Mouse (Mus musculus) lung, adult 2 months (tissue): ENCODE results near the gene Eif3i. TPM values are rescaled to one million over a fixed set of nuclear protein-coding genes. Genes with fewer than 3 reads are reported as not detected.
"Not testable (repeated sequence)": the region's sequence is repeated elsewhere in the genome, so short reads cannot be mapped to it uniquely, and the experiment has no call there.

Experiments used
- DNase-seq: peaks from one replicate; pipeline ENCODE4 v3.0.0; 2022
- H3K4me1 ChIP-seq: fragments of 200-500 bp; 2 replicates; pipeline ENCODE4 v1.6.1; 2011; ENCODE audit warnings: low read length; ENCODE audit not compliant: control insufficient read depth, insufficient read depth
- H3K4me3 ChIP-seq: fragments of 200-500 bp; replicated peaks from 2 replicates; pipeline ENCODE3; 2011; ENCODE audit warnings: low read depth, mild to moderate bottlenecking, control low read depth, low read length; ENCODE audit errors: extremely low read depth
- CTCF ChIP-seq: fragments of 200-500 bp; IDR thresholded peaks from 2 replicates; pipeline ENCODE4 v1.5.1; 2011; ENCODE audit warnings: mild to moderate bottlenecking, low read length, control low read depth; ENCODE audit not compliant: insufficient read depth
- POLR2A ChIP-seq: fragments of 200-500 bp; IDR thresholded peaks from 2 replicates; pipeline ENCODE4 v1.6.1; 2011; ENCODE audit warnings: low read depth, mild to moderate bottlenecking, control low read depth, low read length, borderline replicate concordance; ENCODE audit errors: extremely low read depth
- WGBS: fragments of 180-500 bp; shearing (Covaris S2); methylation state at CpG from one replicate; pipeline ENCODE4 v1.1.7; 2018; 5-methylcytosine and 5-hydroxymethylcytosine counted together
- polyA plus RNA-seq: library from polyadenylated mRNA; depleted of rRNA; stranded (reverse); fragments of >200 nt; gene quantifications from 2 replicates; pipeline ENCODE4 v1.2.3, GENCODE M21; 2012; rRNA removed

Gene Eif3i
- polyA plus RNA-seq, 1 experiment: 197 TPM

DNA sequence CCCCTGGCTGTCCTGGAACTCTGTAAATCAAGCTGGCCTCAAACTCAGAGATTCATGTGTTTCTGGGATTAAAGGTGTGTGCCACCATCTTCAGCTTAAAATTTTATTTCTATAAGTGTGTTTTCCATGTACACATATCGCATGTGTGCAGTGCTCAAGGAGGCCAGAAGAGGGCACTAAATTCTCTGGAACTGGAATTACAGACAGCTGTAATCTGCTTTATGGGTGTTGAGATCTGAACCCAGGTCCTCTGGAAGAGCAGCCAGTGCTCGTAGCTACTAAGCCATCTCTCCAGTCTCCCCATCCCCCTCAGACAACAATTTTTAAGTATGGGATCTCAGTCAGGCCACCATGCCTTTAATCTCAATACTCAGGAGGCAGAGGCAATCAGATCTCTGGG is 51.1 kb downstream of the Eif3i start:
- peak; percentile 26 for DNase-seq
- no peak for TF ChIP-seq CTCF
- no peak for TF ChIP-seq POLR2A
- WGBS: 88% methylated on average over 2 of the region's 2 CpGs
- no peak overlapping the region for H3K4me3 ChIP-seq
- H3K4me1 ChIP-seq: no peaks in the 10 kb centered on the region

- H3K4me1 ChIP-seq, DNase-seq: not testable (repeated sequence)
- 73% methylated on average over 4 of the region's 4 CpGs for WGBS
These were observed 52.8 kb downstream of the Eif3i start for GRCm38 (mm10) chr4:129547631-129548030.

DNA sequence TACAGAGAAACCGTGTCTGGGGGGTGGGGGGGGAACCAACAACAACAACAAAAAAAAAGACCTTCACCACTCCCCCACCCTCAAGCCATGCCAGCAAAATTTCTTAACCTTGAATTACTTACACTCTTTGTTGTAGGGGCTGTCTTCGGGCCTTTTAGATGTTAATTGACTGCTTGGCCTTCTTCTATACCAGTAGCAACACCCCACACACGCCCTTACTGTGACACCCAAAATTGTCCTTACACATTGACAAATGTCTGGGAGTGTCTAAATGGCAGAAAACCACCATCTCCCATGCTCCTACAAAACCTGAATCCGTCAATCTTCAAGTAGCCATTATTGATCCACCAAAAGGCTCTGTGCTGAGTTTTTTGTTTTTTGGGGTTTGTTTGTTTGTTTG is 56.3 kb downstream of the Eif3i start:
- Histone ChIP-seq H3K4me1 (peaks cover 6% of the 10 kb centered on the region; the same call in 1 of the 2 replicates), H3K4me3 (no peak overlapping the region)
- WGBS: 89% methylated on average over 4 of the region's 4 CpGs
- TF ChIP-seq CTCF (no peak), POLR2A (no peak)
- no peak for DNase-seq

More at GRCm38 (mm10) chr4:129547631-129548030, 52.8 kb downstream of the Eif3i start:
- not testable (repeated sequence) for H3K4me3 ChIP-seq

GRCm38 (mm10) chr4:129542592-129543141 is 57.8 kb downstream of the Eif3i start, which contains the start of gene Hdac1:
Hdac1 (minus strand) TSS chr4:129542713.
- H3K4me1 ChIP-seq: peaks cover 6% of the 10 kb centered on the region; the same call in 1 of the 2 replicates
- peak; percentile 54 for TF ChIP-seq POLR2A
- TF ChIP-seq CTCF: no peak
- under 1% methylated on average over 46 of the region's 46 CpGs for WGBS
- peak within 1 kb of the TSS; percentile 99 for H3K4me3 ChIP-seq
- peak; percentile 95 for DNase-seq

Other genes starting within 250 kb of the Eif3i start
- gene Zbtb8a, start 222.5 kb downstream of the Eif3i start, polyA plus RNA-seq: 8.8 and 13.9 TPM in 2 replicates
- gene Zbtb8b, start 159.8 kb downstream of the Eif3i start, polyA plus RNA-seq: 0.12 and 0.14 TPM in 2 replicates
- gene Bsdc1, start 139.1 kb downstream of the Eif3i start, polyA plus RNA-seq: 18.9 and 28.4 TPM in 2 replicates
- gene Tssk3, start 109.6 kb downstream of the Eif3i start, polyA plus RNA-seq: 0.12 TPM in 1 of 2 replicates, not detected in the other
- 0.80 and 1.1 TPM in 2 replicates for gene Fam229a, start 109.5 kb downstream of the Eif3i start, polyA plus RNA-seq
- gene Marcksl1, start 87.1 kb downstream of the Eif3i start, polyA plus RNA-seq: 16.6 and 18.6 TPM in 2 replicates
- 35.3 and 64.8 TPM in 2 replicates for gene Hdac1, start 57.9 kb downstream of the Eif3i start, polyA plus RNA-seq
- gene Lck, start 27.0 kb downstream of the Eif3i start, polyA plus RNA-seq: 7.9 and 11.8 TPM in 2 replicates
- 1.9 and 2.7 TPM in 2 replicates for gene Fam167b, start 22.1 kb downstream of the Eif3i start, polyA plus RNA-seq
- 136 and 158 TPM in 2 replicates for gene Tmem234, start within 50 bp of the Eif3i start, polyA plus RNA-seq
- 16.0 and 17.8 TPM in 2 replicates for gene Dcdc2b, start 13.6 kb upstream of the Eif3i start, polyA plus RNA-seq
- gene Iqcc, start 18.5 kb upstream of the Eif3i start, polyA plus RNA-seq: 31.1 and 36.5 TPM in 2 replicates
- gene Ccdc28b, start 23.3 kb upstream of the Eif3i start, polyA plus RNA-seq: 20.6 and 34.1 TPM in 2 replicates
- 30.0 and 36.7 TPM in 2 replicates for gene Txlna, start 40.4 kb upstream of the Eif3i start, polyA plus RNA-seq
- 16.6 and 26.3 TPM in 2 replicates for gene Kpna6, start 72.1 kb upstream of the Eif3i start, polyA plus RNA-seq
- gene Tmem39b, start 96.2 kb upstream of the Eif3i start, polyA plus RNA-seq: 24.4 and 25.7 TPM in 2 replicates
- gene Khdrbs1, start 141.7 kb upstream of the Eif3i start, polyA plus RNA-seq: 34.8 and 44.5 TPM in 2 replicates
- gene Ptp4a2, start 210.6 kb upstream of the Eif3i start, polyA plus RNA-seq: 40.3 and 50.2 TPM in 2 replicates